Mouse (Mus musculus): ENCODE measurements around the gene Gm29609. TPM values are rescaled to one million over a fixed set of nuclear protein-coding genes. Genes with fewer than 3 reads are reported as not detected.

Gm29609 gene
- 0.29 and 1.5 TPM in 2 replicates for polyA plus RNA-seq (2015; fragmentation: Nextera tagmentation; extraction: Ambion mirVana)

DNA sequence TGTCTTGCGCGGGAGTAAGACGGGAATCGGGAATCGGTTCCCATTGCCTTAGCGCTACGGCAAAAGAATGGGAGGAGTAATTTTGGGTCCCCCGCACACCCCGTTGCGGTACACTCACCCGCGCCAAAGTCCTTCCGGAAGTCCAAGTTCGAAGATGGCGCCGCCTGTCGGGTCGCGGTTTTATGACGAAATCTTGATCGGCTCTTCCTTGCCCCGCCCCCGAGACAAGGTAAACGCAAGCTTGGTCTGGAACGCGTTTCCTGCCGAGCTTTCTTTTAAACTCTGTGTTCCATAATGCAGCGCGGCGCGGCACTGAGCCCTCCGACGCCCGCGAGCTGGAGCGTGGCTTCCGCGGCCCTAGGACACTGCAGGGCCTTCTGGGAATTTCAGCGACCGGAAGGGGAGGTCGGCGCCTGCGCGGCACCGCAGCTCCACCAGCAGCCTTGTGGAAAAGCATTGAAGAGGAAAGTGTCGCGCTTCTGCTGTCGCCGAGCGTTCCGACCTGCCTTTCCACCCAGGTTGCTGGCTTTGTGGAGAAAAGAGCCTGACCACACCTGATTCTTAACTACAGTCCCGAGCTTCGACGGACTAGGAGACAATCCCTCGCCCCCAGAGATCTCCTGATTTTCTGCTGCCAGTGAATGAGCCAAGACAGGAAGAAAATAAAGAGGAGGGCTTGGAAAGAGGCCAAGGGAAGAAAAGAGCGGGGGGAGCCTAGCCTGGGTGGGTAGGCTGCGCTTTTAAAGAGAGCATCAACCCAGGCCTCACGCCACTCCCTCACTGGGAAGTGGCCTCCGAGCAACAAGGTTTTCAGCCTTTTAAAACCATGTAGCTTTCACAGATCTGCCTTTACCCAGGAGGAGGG lies at the start of gene Gm29609, which contains the start of gene Gtf3c2:
Gene Gm29609, minus strand, starts transcription at position 146 of the 865 bp plus-strand sequence.
Gene Gtf3c2, minus strand, starts transcription at position 379 of the 865 bp plus-strand sequence.

GRCm38 (mm10) chr5:31220448-31221303 lies 41.0 kb upstream of the Gm29609 start, which contains the start of gene Ppm1g:
TSS of gene Ppm1g (minus strand) at chr5:31220687.

GRCm38 (mm10) chr5:31201742-31202590 lies 22.3 kb upstream of the Gm29609 start, which contains the start of gene Zfp513:
TSS of gene Zfp513 (minus strand) at chr5:31202303.

DNA sequence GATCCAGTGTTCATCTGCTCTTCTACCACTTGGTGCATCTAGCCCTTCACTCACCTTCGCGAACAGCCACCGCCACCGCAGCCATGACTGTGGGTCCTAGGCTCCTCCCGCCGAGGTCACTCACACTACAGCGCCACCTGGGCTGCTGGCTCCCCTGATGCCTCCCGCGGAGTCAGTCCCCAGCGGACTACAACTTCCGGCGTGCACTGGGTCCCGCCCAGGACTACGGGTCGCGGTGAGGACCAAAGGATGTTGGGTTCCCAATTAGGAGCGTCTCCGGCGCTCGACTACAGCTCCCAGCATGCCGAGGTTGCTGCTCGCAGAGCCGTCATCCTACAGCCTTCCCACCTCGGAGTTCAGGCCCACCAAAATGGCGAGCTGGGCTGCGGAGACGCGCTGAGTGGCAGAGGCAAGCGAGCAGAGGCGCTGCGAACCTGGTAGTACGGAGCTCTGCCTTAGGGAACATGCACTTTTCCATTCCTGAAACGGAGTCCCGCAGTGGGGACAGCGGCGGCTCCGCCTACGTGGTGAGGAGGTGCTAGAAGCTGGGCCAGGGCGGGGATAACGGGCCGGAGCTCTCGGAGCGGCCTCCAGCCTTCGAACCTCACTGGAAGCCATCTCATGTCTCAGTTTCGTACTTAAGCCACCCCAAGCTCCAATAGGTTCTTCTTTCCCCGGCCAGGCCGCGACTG lies 13.4 kb upstream of the Gm29609 start, which contains the start of the genes Snx17 and Eif2b4:
Gene Snx17, plus strand, starts transcription at position 289 of the 692 bp plus-strand sequence.
Gene Eif2b4, minus strand, starts transcription at position 492 of the 692 bp plus-strand sequence.

DNA sequence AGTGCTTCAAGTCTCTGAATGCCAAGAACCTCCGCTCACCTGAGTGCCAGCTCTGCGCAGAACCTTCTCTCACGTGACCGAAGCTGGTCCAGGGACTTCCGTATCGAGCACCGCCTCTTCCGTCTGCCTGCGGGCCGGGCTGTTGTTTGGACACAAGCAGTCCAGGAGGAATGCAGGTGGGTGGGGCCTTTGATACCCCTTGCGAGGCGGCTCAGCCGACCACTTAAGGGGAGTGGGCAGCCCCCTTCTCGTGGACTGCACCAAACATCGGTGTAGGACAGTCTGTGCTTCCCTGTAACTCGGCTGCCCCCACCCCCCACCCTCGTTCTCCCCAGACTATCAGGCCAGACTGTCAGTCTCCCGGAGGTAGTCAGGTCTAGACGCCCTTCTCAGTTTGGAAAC lies 25.6 kb downstream of the Gm29609 start, which contains the start of gene Mpv17:
Gene Mpv17, minus strand, starts transcription at position 100 of the 402 bp plus-strand sequence.

DNA sequence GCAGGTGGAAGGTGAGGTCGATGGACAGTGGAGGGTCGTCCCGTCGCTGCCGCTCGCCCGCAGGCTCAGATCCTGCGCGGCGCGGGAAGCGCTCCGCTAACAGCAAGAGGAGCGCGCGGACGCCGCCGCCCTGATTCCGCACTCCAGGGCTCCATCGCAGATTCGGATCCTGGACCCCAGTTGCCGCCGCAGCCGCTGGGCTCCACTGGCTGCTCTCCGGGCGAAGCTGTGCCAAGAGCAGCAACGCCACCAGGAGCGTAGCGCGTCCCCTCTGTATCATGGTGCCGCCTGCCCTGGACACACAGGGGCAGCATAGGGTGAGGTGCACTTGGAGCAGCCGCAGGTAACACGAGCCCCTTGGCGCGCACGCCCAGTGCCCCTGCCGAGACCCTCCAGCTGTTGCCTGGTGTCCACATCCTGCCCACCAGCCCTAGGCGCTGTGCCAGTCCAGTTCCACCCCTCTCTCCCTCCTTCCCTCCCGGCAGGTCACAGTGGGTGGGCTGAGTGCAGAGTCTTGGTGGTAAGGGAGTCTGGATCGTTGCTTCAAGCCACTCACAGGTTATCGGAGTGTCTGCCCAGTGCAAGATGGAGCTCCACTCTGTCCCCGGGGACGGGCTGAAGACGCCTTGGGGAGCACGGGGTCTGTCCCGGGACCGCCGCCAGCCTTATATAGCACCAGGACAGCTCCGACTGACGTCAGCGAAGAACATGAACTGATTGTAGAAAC lies 41.3 kb downstream of the Gm29609 start, which contains the start of gene Ucn:
Gene Ucn, minus strand, starts transcription at position 589 of the 727 bp plus-strand sequence.

DNA sequence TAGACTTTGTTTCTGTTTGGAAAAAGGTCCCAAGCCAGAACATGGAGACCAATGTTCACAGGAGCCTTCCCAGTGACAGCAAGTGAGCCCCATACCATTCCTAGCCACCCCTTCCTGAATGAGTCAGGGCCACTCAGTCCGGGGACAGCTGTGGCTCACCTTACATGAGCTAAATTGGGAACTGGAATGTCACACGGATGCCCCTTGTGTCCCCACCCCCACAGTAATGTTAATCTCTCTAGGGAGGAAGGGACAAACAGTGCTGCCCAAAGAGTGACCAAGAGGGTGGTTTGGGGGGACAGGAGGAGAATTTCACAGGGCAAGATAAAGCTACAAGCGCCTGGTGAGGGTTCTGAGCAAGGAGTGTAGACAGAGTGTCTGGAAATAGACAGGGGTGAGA lies 63.4 kb downstream of the Gm29609 start, which contains the start of gene Trim54:
Gene Trim54, plus strand, starts transcription at position 359 of the 400 bp plus-strand sequence.

DNA sequence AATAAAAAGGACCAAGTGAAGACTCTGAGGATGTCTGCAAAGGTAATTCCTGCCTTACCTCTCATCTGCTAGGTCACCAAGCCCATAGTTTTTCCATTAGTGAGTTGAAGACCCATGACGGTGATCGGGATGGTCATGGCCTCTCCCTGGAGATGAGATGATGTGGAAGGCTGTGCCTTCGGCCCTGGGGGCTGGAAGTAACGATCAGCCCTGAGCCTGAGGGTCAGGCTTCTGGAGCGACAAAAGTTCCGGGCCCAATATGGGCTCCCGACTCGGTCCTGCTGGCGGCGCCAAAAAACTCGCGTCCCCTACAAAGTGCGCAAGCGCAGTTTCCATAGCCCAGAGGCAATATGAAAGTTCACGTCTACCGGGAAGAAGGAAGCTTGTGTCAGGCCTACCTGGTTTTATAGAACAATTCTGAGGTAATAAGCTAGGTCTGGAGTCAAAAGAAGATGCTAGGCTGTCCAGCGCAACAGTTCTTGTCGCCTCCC lies 71.7 kb downstream of the Gm29609 start, which contains the start of gene Slc30a3:
Gene Slc30a3, minus strand, starts transcription at position 238 of the 491 bp plus-strand sequence.

DNA sequence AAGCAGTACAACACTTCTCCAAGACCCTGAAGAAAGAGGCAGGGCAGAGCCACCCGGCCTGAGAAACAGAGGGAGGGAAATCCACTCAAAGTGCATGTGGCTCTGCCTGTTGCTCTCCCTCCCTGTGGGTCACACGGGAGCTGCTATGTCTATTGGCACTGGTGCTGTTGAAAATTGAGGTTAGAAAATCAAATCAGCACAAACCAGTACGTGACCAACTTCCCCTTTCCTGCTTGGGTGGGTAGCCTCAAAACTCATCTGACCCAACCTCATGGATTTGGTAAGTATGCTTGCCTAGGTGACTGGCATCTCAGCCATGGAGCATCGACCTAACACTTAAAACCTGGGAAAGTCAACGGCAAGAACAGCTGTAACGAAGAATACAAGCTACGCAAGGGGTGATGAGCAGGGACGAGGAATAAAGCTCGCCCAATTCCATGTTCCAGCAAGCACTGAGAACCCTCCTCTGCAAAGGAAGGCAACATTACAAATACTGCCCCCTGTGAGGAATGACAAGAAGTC lies 73.8 kb downstream of the Gm29609 start, which contains the start of gene Dnajc5g:
Gene Dnajc5g, plus strand, starts transcription at position 472 of the 522 bp plus-strand sequence.

Other genes with a start within 250 kb of the Gm29609 start
- 9.9 and 13.8 TPM in 2 replicates for gene Cgref1, start 234.3 kb downstream of the Gm29609 start, polyA plus RNA-seq (2015; fragmentation: Nextera tagmentation; extraction: Ambion mirVana)
- 76.4 and 81.5 TPM in 2 replicates for gene Preb, start 219.6 kb downstream of the Gm29609 start, polyA plus RNA-seq (2015; fragmentation: Nextera tagmentation; extraction: Ambion mirVana)
- gene Tcf23, start 211.2 kb downstream of the Gm29609 start, polyA plus RNA-seq (2015; fragmentation: Nextera tagmentation; extraction: Ambion mirVana), result 0.29 and 0.53 TPM in 2 replicates
- 208 and 234 TPM in 2 replicates for gene Atraid, start 131.6 kb downstream of the Gm29609 start, polyA plus RNA-seq (2015; fragmentation: Nextera tagmentation; extraction: Ambion mirVana)
- gene Slc5a6, start 131.0 kb downstream of the Gm29609 start, polyA plus RNA-seq (2015; fragmentation: Nextera tagmentation; extraction: Ambion mirVana), result 7.6 and 8.1 TPM in 2 replicates
- gene Cad, start 125.1 kb downstream of the Gm29609 start, polyA plus RNA-seq (2015; fragmentation: Nextera tagmentation; extraction: Ambion mirVana), result 7.7 and 8.9 TPM in 2 replicates
- not detected in 2 replicates for gene Dnajc5g, start 73.6 kb downstream of the Gm29609 start, polyA plus RNA-seq (2015; fragmentation: Nextera tagmentation; extraction: Ambion mirVana)
- gene Slc30a3, start 71.7 kb downstream of the Gm29609 start, polyA plus RNA-seq (2015; fragmentation: Nextera tagmentation; extraction: Ambion mirVana), result not detected in 2 replicates
- gene Trim54, start 63.2 kb downstream of the Gm29609 start, polyA plus RNA-seq (2015; fragmentation: Nextera tagmentation; extraction: Ambion mirVana), result not detected in 2 replicates
- not detected in 2 replicates for gene Ucn, start 41.1 kb downstream of the Gm29609 start, polyA plus RNA-seq (2015; fragmentation: Nextera tagmentation; extraction: Ambion mirVana)
- 60.7 and 61.3 TPM in 2 replicates for gene Mpv17, start 25.7 kb downstream of the Gm29609 start, polyA plus RNA-seq (2015; fragmentation: Nextera tagmentation; extraction: Ambion mirVana)
- gene Gtf3c2, start 233 bp upstream of the Gm29609 start, polyA plus RNA-seq (2015; fragmentation: Nextera tagmentation; extraction: Ambion mirVana), result 21.8 and 27.1 TPM in 2 replicates
- 106 and 108 TPM in 2 replicates for gene Snx17, start 13.3 kb upstream of the Gm29609 start, polyA plus RNA-seq (2015; fragmentation: Nextera tagmentation; extraction: Ambion mirVana)
- gene Eif2b4, start 13.5 kb upstream of the Gm29609 start, polyA plus RNA-seq (2015; fragmentation: Nextera tagmentation; extraction: Ambion mirVana), result 31.4 and 37.4 TPM in 2 replicates
- 4.0 and 4.5 TPM in 2 replicates for gene Zfp513, start 22.4 kb upstream of the Gm29609 start, polyA plus RNA-seq (2015; fragmentation: Nextera tagmentation; extraction: Ambion mirVana)
- gene Ppm1g, start 40.8 kb upstream of the Gm29609 start, polyA plus RNA-seq (2015; fragmentation: Nextera tagmentation; extraction: Ambion mirVana), result 59.8 and 62.1 TPM in 2 replicates
- 103 and 107 TPM in 2 replicates for gene Nrbp1, start 61.0 kb upstream of the Gm29609 start, polyA plus RNA-seq (2015; fragmentation: Nextera tagmentation; extraction: Ambion mirVana)
- 1.0 and 1.3 TPM in 2 replicates for gene Gm9970, start 61.3 kb upstream of the Gm29609 start, polyA plus RNA-seq (2015; fragmentation: Nextera tagmentation; extraction: Ambion mirVana)
- gene Krtcap3, start 71.8 kb upstream of the Gm29609 start, polyA plus RNA-seq (2015; fragmentation: Nextera tagmentation; extraction: Ambion mirVana), result 30.7 and 32.7 TPM in 2 replicates
- gene Ift172, start 111.2 kb upstream of the Gm29609 start, polyA plus RNA-seq (2015; fragmentation: Nextera tagmentation; extraction: Ambion mirVana), result 9.7 and 12.7 TPM in 2 replicates
- 12.9 and 13.2 TPM in 2 replicates for gene Fndc4, start 116.2 kb upstream of the Gm29609 start, polyA plus RNA-seq (2015; fragmentation: Nextera tagmentation; extraction: Ambion mirVana)
- gene Gckr, start 117.5 kb upstream of the Gm29609 start, polyA plus RNA-seq (2015; fragmentation: Nextera tagmentation; extraction: Ambion mirVana), result 0.11 TPM in 1 of 2 replicates, not detected in the other